Mouse (Mus musculus): ENCODE measurements around the gene Mrpl14. TPM values are rescaled to one million over a fixed set of nuclear protein-coding genes. Genes with fewer than 3 reads are reported as not detected.

Gene Mrpl14
- polyA plus RNA-seq, 1 experiment from 2014 or later: 126 TPM

DNA sequence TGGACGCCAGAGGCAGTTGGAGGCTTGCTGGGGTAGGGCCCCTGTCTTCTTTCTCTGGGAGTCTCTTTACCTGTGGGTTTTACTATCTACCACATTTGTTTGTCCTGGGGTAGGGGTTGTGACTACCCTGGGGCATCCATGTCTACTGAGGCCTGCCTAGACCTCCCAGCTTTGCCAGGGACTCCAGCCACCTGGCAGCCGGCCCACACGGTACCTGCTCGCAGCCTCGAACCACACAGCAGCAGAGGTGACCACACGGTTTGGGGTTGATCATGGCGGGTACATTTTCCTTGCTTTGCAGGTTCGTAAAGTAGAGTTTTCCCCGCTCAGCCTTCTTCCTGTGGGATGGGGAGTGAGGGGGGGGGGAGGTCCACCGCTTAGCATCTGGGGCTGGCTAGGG is 18.6 kb upstream of the Mrpl14 start:
- Histone ChIP-seq H3K9ac (no peak overlapping the region), H3K4me3 (no peak overlapping the region), H3K4me1 (peaks cover 3% of the 10 kb centered on the region), H3K27ac (replicated peaks) (no peak overlapping the region), H3K36me3 (peaks cover 86% of the 10 kb centered on the region), H3K27me3 (replicated peaks) (no peaks in the 10 kb centered on the region), H3K9me3 (no peaks in the 10 kb centered on the region), H3K4me2 (no peak overlapping the region)
- WGBS: 86% methylated on average over 10 of the region's 10 CpGs
- no peak for ATAC-seq (ENCODE audit: extremely low read depth, insufficient number of reproducible peaks, low FRiP score, low TSS enrichment)

DNA sequence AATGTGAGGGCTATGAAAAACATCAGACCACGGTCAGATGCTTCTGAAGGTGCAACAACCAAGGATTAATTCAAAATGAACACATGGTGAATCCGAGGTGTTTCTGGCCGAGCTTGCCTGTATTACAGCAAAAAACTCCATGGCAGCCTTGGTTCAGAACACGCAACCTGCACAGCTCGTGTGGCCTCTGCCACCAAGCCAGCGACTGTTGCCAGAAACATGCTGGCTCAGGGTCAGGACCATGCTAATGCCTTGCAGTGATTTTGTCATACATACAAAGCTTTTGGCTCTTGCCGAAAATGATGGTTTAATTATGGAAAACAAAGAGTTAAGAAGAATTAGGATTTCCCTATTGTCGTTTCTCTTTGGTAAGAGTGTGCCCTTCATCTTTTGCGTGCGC is 18.1 kb upstream of the Mrpl14 start:
- H3K27ac ChIP-seq (replicated peaks): no peak overlapping the region
- ATAC-seq (ENCODE audit: extremely low read depth, insufficient number of reproducible peaks, low FRiP score, low TSS enrichment): no peak
- H3K9ac ChIP-seq: no peak overlapping the region
- H3K9me3 ChIP-seq: no peaks in the 10 kb centered on the region
- peaks cover 86% of the 10 kb centered on the region for H3K36me3 ChIP-seq
- no peak overlapping the region for H3K4me3 ChIP-seq
- peaks cover 3% of the 10 kb centered on the region for H3K4me1 ChIP-seq
- H3K4me2 ChIP-seq: no peak overlapping the region
- H3K27me3 ChIP-seq (replicated peaks): no peaks in the 10 kb centered on the region
- WGBS: 88% methylated on average over 10 of the region's 10 CpGs

DNA sequence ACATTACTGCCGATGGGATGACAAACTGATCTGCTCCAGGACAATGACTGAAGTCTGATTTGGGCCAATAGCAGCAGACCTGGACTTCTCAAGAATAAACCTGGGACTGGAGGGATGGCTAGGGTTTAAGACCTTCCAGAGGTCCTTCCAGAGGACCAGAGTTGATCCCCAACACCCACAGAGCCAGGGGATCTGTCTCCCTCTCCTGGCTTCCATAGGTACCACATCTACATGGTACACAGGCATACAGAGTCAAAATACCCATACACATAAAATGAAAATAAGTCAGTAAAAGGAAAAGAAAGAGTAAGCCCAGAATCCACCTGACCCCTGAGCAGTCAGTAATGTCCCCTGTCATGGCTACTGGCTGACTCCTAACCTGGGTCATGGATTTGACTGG is 14.3 kb upstream of the Mrpl14 start:
- no peak overlapping the region for H3K4me2 ChIP-seq
- no peak overlapping the region for H3K27ac ChIP-seq (replicated peaks)
- H3K36me3 ChIP-seq: peaks cover 94% of the 10 kb centered on the region
- H3K9ac ChIP-seq: no peak overlapping the region
- no peak for ATAC-seq (ENCODE audit: extremely low read depth, insufficient number of reproducible peaks, low FRiP score, low TSS enrichment)
- no peaks in the 10 kb centered on the region for H3K27me3 ChIP-seq (replicated peaks)
- no peaks in the 10 kb centered on the region for H3K4me1 ChIP-seq
- no peaks in the 10 kb centered on the region for H3K9me3 ChIP-seq
- 85% methylated on average over 1 of the region's 1 CpGs for WGBS
- no peak overlapping the region for H3K4me3 ChIP-seq

DNA sequence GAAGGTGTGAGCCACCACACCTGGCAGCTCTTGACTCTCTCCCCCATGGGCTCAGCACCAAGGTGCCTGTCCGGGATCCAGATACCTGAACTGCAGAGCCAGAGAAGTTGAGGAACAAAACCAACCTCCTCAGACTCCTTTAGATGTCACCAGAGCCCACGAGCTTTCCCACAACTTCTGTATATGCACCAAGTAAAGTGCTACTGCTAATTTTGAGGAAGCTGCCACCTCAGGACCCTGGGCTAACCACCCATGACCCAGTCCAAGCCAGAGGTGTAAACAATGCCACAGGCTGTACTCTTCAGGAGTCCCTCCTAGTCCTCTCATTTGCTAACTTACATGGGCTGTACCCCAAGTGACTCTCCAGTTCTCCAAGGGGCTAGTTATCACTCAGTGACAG is 13.5 kb upstream of the Mrpl14 start:
- Histone ChIP-seq H3K4me1 (no peaks in the 10 kb centered on the region), H3K4me2 (no peak overlapping the region)
- WGBS: 87% methylated on average over 2 of the region's 2 CpGs

DNA sequence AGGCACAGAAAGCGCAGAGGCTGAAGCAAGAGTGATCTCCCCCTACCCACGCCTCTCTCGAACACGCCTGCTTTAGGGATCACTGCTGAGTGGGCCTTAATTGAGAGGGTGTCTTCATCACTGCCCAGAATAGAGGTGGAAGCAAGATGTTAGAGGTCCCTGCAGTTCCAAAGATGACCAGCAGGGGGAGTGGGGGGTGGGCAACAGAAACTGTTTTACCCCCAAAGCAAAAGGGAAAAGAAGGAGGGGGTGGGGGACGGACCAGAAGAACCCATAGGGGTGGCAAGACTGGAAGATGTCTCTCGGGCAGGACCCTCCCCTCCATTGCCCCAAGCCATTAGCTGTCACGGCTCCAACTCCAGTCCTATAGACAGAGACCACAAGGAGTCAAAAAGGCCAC is 8.0 kb upstream of the Mrpl14 start:
- peaks cover 9% of the 10 kb centered on the region for H3K4me1 ChIP-seq
- H3K36me3 ChIP-seq: peaks cover 49% of the 10 kb centered on the region
- H3K27me3 ChIP-seq (replicated peaks): no peaks in the 10 kb centered on the region
- no peak overlapping the region for H3K4me3 ChIP-seq
- no peak overlapping the region for H3K4me2 ChIP-seq
- no peak overlapping the region for H3K27ac ChIP-seq (replicated peaks)
- ATAC-seq (ENCODE audit: extremely low read depth, insufficient number of reproducible peaks, low FRiP score, low TSS enrichment): no peak
- 28% methylated on average over 7 of the region's 7 CpGs for WGBS
- H3K9ac ChIP-seq: no peak overlapping the region
- 0 out of 2 replicates have a peak, but pooled peaks cover 5% of the 10 kb centered on the region for H3K9me3 ChIP-seq

More for the DNA sequence above, 13.5 kb upstream of the Mrpl14 start:
- H3K9me3 ChIP-seq: no peaks in the 10 kb centered on the region
- no peak overlapping the region for H3K27ac ChIP-seq (replicated peaks)
- no peak for ATAC-seq (ENCODE audit: extremely low read depth, insufficient number of reproducible peaks, low FRiP score, low TSS enrichment)
- H3K9ac ChIP-seq: no peak overlapping the region
- H3K27me3 ChIP-seq (replicated peaks): no peaks in the 10 kb centered on the region
- no peak overlapping the region for H3K4me3 ChIP-seq
- H3K36me3 ChIP-seq: peaks cover 92% of the 10 kb centered on the region

DNA sequence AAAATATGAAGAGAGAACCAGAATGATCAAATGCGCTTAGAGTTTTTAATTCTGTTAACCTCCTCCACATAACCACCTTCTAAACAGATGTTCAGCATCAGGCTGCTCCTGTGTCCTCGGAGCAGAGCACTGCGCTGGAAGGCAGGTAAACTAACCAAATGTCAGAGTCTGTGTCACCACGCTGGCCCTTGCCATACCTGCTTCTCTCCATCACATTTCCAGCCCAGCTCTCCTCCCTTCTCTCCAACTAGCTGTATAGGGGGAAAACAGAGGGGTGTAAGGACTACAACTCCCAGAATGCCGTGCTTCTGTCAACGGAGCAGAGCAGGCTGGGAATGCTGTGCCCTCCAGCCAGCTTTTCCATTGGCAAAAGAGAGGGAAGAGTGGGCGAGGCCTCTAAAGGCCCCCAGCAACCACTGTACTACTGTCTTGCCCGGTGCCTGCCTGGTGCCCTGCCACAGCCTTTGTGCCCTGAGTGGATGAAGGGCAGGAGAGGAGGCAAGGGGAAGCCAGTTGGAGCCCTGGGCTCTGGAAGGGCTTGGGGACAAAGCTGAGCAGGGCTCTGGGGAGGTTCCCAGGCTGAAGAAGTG is 5.6 kb upstream of the Mrpl14 start:
- H3K4me1 ChIP-seq: peaks cover 21% of the 10 kb centered on the region
- 0 out of 2 replicates have a peak, but pooled peaks cover 5% of the 10 kb centered on the region for H3K9me3 ChIP-seq
- 48% methylated on average over 8 of the region's 8 CpGs for WGBS
- ATAC-seq (ENCODE audit: extremely low read depth, insufficient number of reproducible peaks, low FRiP score, low TSS enrichment): peak; percentile 29; the same call in 1 of the 2 replicates
- H3K9ac ChIP-seq: peak overlapping the region; percentile 76
- peak overlapping the region; percentile 64 for H3K4me2 ChIP-seq
- H3K27ac ChIP-seq (replicated peaks): peak overlapping the region; percentile 78
- H3K36me3 ChIP-seq: peaks cover 30% of the 10 kb centered on the region
- H3K27me3 ChIP-seq (replicated peaks): no peaks in the 10 kb centered on the region
- H3K4me3 ChIP-seq: peak overlapping the region; percentile 30

DNA sequence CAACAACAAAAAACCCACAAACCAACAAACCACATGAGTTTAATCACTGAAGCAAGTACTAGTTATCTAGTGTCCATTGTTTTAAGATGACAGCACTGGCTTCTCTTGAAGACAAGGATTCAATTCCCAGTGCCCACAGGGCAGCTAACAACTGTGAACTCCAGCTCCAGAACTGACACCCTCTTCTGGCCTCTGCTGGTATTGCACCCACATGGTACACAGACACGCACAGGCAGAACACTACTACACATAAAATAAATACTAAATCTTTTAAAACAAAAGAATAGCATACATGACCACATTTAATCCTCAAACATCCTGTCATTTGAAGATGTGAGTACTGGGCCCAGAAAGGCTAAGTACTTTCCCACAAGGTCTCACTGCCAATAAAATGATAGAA is 4.5 kb upstream of the Mrpl14 start:
- Histone ChIP-seq H3K4me2 (no peak overlapping the region), H3K27ac (replicated peaks) (no peak overlapping the region), H3K9me3 (0 out of 2 replicates have a peak, but pooled peaks cover 5% of the 10 kb centered on the region), H3K9ac (no peak overlapping the region), H3K27me3 (replicated peaks) (no peaks in the 10 kb centered on the region), H3K36me3 (peaks cover 19% of the 10 kb centered on the region), H3K4me3 (no peak overlapping the region), H3K4me1 (peaks cover 21% of the 10 kb centered on the region)
- ATAC-seq (ENCODE audit: extremely low read depth, insufficient number of reproducible peaks, low FRiP score, low TSS enrichment): no peak
- WGBS: 93% methylated on average over 1 of the region's 1 CpGs

DNA sequence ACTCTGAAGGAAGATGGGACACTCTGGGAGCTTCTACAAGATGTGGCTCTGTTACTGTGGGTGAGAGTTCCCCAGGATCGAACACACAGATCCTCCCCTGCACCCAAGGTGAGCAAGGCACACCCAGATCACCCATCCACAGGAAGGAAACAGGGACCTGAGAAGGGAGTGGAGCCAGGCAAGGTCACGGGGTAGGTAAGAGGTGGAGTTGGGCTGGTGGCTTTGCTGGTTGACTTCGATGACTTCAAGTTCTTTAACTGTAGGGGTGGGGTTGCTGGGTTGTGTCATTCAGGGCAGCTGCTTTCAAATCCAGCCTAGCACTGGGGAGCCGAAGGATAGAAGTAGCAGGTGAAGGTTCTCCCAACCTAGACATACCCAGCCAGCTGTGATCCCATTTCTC is 3.3 kb upstream of the Mrpl14 start:
- H3K27ac ChIP-seq (replicated peaks): no peak overlapping the region
- no peak for ATAC-seq (ENCODE audit: extremely low read depth, insufficient number of reproducible peaks, low FRiP score, low TSS enrichment)
- H3K4me1 ChIP-seq: peaks cover 34% of the 10 kb centered on the region
- H3K27me3 ChIP-seq (replicated peaks): no peaks in the 10 kb centered on the region
- no peak overlapping the region for H3K4me3 ChIP-seq
- no peak overlapping the region for H3K9ac ChIP-seq
- H3K36me3 ChIP-seq: peaks cover 7% of the 10 kb centered on the region
- no peak overlapping the region for H3K4me2 ChIP-seq
- 77% methylated on average over 4 of the region's 4 CpGs for WGBS
- 0 out of 2 replicates have a peak, but pooled peaks cover 5% of the 10 kb centered on the region for H3K9me3 ChIP-seq

DNA sequence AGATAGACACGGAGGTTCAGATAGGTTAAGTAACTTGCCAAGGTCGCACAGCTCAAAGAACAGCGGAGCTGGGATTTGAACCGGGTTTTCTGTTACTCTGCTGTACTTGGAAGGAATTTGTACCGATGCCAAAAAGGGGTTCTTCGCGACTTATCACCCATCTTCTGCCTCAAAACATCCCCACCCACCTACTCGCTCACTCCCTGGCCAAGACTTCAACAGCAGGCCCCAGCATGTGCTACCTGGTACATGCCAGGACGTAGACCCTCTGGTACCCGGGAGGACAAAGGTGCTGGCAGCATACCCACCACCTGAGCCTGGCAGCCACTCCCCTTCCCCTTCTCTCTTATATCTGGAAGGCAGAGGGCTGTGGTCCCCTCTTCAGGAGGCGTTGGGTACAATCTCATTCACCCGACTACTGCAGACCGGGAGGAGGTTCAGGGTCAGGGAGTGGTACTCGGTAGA is 1.4 kb upstream of the Mrpl14 start:
- peak overlapping the region; percentile 95 for H3K4me2 ChIP-seq
- no peaks in the 10 kb centered on the region for H3K36me3 ChIP-seq
- H3K4me3 ChIP-seq: peak overlapping the region; percentile 94
- WGBS: 31% methylated on average over 14 of the region's 14 CpGs
- 0 out of 2 replicates have a peak, but pooled peaks cover 5% of the 10 kb centered on the region for H3K9me3 ChIP-seq
- H3K9ac ChIP-seq: peak overlapping the region; percentile 97
- peak overlapping the region; percentile 78 for H3K27ac ChIP-seq (replicated peaks)
- peaks cover 47% of the 10 kb centered on the region for H3K4me1 ChIP-seq
- H3K27me3 ChIP-seq (replicated peaks): no peaks in the 10 kb centered on the region
- ATAC-seq (ENCODE audit: extremely low read depth, insufficient number of reproducible peaks, low FRiP score, low TSS enrichment): 0 out of 2 replicates have a peak, but pooled peaks have one; percentile 4

DNA sequence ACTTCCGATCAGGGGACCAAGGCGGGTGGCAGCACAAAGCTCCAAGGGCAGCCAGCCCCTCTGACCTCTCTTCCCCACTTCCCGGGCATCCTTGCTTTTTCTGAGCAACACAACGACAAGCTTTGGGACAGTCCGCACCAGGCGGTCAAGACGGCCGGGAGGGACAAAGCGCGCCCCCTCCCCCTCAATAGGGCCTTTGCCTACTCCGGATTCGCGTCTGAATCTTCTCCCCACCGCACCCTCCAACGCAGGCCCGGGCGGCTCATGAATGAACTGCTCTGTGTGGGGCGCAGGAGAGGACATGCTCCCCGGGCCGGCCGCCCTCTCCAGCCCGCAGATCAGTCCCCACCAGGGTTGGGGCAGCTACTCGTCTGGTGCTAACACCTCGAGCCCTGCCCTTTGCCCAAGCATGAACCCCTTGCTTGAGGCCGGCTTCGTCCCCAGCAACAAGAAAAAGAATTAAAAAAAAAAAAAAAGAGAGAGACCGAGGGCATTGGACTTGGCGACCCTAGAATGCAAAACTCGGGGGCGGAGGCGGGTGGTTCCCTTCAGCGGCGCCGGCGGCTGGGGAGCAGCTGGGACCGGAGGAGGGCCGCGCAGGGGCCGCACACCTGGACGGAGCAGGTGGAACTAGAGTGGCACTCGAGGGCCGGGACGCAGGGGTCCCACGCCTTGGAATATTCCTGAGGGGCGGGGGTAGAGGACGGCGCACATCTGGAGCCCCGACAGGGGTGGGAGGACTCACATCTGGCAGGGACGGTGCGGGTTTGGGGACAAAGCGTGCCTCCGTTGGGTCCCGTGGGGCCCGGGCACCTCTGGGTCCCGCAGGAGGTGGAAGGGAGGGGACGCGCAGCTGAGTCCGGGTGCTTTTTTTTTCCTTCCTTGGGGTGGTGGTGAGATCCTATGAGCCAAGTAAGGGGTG is 690 bp upstream of the Mrpl14 start:
- Histone ChIP-seq H3K27me3 (replicated peaks) (no peaks in the 10 kb centered on the region), H3K9ac (peak overlapping the region; percentile 97), H3K4me1 (peaks cover 45% of the 10 kb centered on the region), H3K4me3 (peak overlapping the region; percentile 94), H3K4me2 (peak overlapping the region; percentile 95), H3K9me3 (0 out of 2 replicates have a peak, but pooled peaks cover 5% of the 10 kb centered on the region), H3K36me3 (no peaks in the 10 kb centered on the region), H3K27ac (replicated peaks) (peak overlapping the region; percentile 78)
- under 1% methylated on average over 58 of the region's 58 CpGs for WGBS
- peak; percentile 58 for ATAC-seq (ENCODE audit: extremely low read depth, insufficient number of reproducible peaks, low FRiP score, low TSS enrichment)

DNA sequence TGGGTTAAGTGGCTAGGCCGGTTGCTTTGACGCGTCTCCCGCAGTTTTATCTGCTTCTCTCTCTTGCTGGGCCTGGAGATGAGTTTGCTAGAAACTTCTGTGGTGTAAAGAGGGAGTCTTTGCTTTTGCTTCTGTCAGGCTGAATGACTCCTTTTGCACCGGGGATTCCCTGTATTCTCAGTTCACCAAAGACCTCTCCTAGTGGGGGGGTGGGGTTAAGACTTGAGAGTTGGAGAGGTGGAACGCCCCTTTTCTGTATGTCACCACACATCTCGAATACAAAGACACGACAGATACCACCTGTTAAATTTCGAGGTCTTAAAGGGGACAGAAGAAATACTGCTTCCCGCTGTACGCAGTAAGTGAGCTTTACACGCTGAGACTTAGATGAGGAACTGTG is 594 bp downstream of the Mrpl14 start, which contains the start of gene Tmem63b:
Gene Tmem63b (minus strand): TSS at position 190 of the 400 bp plus-strand sequence.
- peak within 1 kb of the TSS; percentile 78 for H3K27ac ChIP-seq (replicated peaks)
- H3K9ac ChIP-seq: peak within 1 kb of the TSS; percentile 97
- no peaks in the 10 kb centered on the region for H3K27me3 ChIP-seq (replicated peaks)
- H3K4me1 ChIP-seq: peaks cover 38% of the 10 kb centered on the region
- H3K36me3 ChIP-seq: no peaks in the 10 kb centered on the region
- peak within 1 kb of the TSS; percentile 94 for H3K4me3 ChIP-seq
- H3K9me3 ChIP-seq: 0 out of 2 replicates have a peak, but pooled peaks cover 3% of the 10 kb centered on the region
- WGBS: 9% methylated on average over 12 of the region's 12 CpGs
- ATAC-seq (ENCODE audit: extremely low read depth, insufficient number of reproducible peaks, low FRiP score, low TSS enrichment): no peak
- peak within 1 kb of the TSS; percentile 95 for H3K4me2 ChIP-seq

Measured in heart, embryonic 13.5 days (tissue).